Mouse (Mus musculus) kidney, adult 2 months (tissue): ENCODE measurements around the gene Pxk.

Source experiments
- CTCF ChIP-seq: fragments of 200-500 bp; conservative IDR thresholded peaks from 2 replicates; pipeline ENCODE4 v1.5.1; 2011; ENCODE audit warnings: low read depth, mild to moderate bottlenecking, control low read depth, low read length, moderate library complexity, mixed read lengths; ENCODE audit not compliant: insufficient read depth, insufficient read length
- POLR2A ChIP-seq: fragments of 200-500 bp; IDR thresholded peaks from one replicate; pipeline ENCODE4 v1.6.1; 2011; ENCODE audit warnings: low read depth, low read length, control low read depth

GRCm38 (mm10) chr14:8092573-8092972 is 5.4 kb upstream of the Pxk start:
- TF ChIP-seq CTCF = no peak
- TF ChIP-seq POLR2A = no peak
